Mouse (Mus musculus): Measurements from ENCODE around the gene Spsb1.

DNA sequence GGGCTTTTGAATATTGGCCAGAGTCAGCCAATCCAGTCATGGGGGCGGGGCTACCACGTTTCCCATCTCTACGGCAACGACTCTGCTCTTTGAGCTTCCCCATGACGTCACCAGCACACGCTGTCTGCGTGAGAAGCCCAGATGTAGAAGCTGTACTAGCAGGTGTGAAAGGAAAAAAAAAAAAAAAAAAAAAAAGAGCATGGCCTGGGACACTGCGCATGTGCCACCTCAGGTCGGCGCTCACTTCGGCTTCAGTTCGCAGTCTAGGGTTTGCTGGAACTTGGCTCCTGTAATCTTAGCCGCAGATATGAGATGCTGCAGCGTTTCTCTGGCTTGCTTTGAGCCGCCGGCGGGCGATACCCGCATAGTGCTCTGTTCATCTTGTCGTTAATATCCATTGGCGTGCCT, 100.5 kb downstream of the Spsb1 start:
- no peak for TF ChIP-seq POLR2A (IDR thresholded peaks at IDR 0.05; ENCODE audit: borderline replicate concordance, extremely low read depth, low read depth, low read length)
- TF ChIP-seq CTCF (IDR thresholded peaks at IDR 0.05; ENCODE audit: insufficient read depth, low read length): no peak

Measured in lung, adult 2 months (tissue).